Mouse (Mus musculus) liver, embryonic 15.5 days (tissue): ENCODE results near the gene Farp1. TPM values are rescaled to one million over a fixed set of nuclear protein-coding genes. Genes with fewer than 3 reads are reported as not detected.

Source experiments
- ATAC-seq: fragments of 200-750 bp; cut with Nextera tagmentation; 2 replicates; pipeline ENCODE4 v1.8.0; 2017; ENCODE audit warnings: moderate number of reproducible peaks, mild to moderate bottlenecking, moderate library complexity; ENCODE audit not compliant: insufficient read depth
- H3K27ac ChIP-seq: fragments of 300-500 bp; sonication (generic); replicated peaks from 2 replicates; pipeline ENCODE4 v1.5.1; 2015; ENCODE audit warnings: mild to moderate bottlenecking, inconsistent platforms
- H3K27me3 ChIP-seq: fragments of 300-500 bp; sonication (generic); 2 replicates; pipeline ENCODE4 v1.6.1; 2015; ENCODE audit warnings: mild to moderate bottlenecking, inconsistent platforms
- H3K36me3 ChIP-seq: fragments of 300-500 bp; sonication (generic); replicated peaks from 2 replicates; pipeline ENCODE4 v1.6.1; 2015; ENCODE audit warnings: moderate library complexity, mild to moderate bottlenecking, inconsistent platforms
- H3K4me1 ChIP-seq: fragments of 300-500 bp; sonication (generic); replicated peaks from 2 replicates; pipeline ENCODE4 v1.6.1; 2015; ENCODE audit warnings: inconsistent platforms
- H3K4me2 ChIP-seq: fragments of 300-500 bp; sonication (generic); 2 replicates; pipeline ENCODE4 v1.6.1; 2015; ENCODE audit warnings: moderate library complexity, mild to moderate bottlenecking, inconsistent platforms
- H3K4me3 ChIP-seq: fragments of 300-500 bp; sonication (generic); replicated peaks from 2 replicates; pipeline ENCODE4 v1.5.1; 2015; ENCODE audit warnings: mild to moderate bottlenecking, inconsistent platforms
- H3K9ac ChIP-seq: fragments of 300-500 bp; sonication (generic); 2 replicates; pipeline ENCODE4 v1.6.1; 2015; ENCODE audit warnings: moderate library complexity, mild to moderate bottlenecking, inconsistent platforms
- H3K9me3 ChIP-seq: fragments of 300-500 bp; sonication (generic); replicated peaks from 2 replicates; pipeline ENCODE4 v1.6.1; 2016; ENCODE audit warnings: inconsistent platforms
- WGBS: fragments of 180-500 bp; shearing (Covaris S2); methylation state at CpG from one replicate; pipeline ENCODE4 v1.1.7; 2015; ENCODE audit warnings: mixed read lengths; ENCODE audit not compliant: insufficient replicate concordance; 5-methylcytosine and 5-hydroxymethylcytosine counted together
- polyA plus RNA-seq: library from polyadenylated mRNA; unstranded; fragments of >200 nt; fragmentation: Nextera tagmentation; extraction: Ambion mirVana; gene quantifications from 2 replicates; pipeline ENCODE4 v1.2.1, GENCODE M21; 2015

The Farp1 gene
- polyA plus RNA-seq, 1 experiment from 2014 or later = 3.2 TPM

DNA sequence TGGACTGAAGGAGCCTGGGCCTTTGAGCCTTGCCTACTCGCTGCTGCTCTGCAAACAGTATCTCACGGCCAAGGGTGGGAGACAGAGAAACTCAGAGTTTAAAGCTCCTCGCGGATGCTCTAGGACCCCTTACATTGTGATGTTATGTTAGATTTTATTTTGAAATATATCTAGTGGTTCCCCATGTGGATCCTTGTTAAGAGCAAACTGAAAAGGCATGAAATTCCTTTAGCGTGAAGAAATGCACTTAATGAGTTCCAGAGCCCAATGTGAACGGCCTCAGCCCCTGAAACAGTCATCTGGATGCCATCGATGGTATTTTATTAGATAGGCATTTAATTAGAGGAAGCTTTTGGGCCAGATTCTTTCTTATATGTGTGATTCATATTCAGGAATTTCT is 212.3 kb downstream of the Farp1 start:
- 65% methylated on average over 7 of the region's 7 CpGs for WGBS
- Histone ChIP-seq H3K4me1 (no peaks in the 10 kb centered on the region), H3K4me2 (no peak overlapping the region), H3K27ac (no peak overlapping the region), H3K4me3 (no peak overlapping the region), H3K9ac (no peak overlapping the region), H3K9me3 (no peaks in the 10 kb centered on the region), H3K36me3 (peaks cover 3% of the 10 kb centered on the region; the same call in 1 of the 2 replicates), H3K27me3 (no peaks in the 10 kb centered on the region)
- ATAC-seq = no peak

DNA sequence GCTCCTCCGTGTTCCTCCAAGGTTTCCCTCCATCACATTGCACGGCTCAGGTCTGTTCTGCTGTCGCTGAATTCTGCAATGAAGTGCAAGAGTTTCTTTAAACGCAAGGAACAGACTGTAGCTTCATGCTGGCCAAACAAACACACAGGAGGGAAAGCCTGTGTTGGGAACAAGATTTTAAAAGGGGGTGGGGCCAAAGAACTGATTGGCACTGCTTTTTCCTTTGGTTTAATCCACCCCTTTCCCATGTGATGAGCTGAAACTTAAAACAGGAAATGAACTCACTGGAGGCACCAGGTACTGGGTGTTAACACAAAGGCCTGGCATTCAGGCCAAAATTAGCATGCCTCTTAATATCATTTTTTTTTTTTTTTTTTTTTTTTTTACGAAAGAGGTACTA is 213.3 kb downstream of the Farp1 start:
- no peak for ATAC-seq
- Histone ChIP-seq H3K4me1 (no peaks in the 10 kb centered on the region), H3K4me3 (no peak overlapping the region), H3K9me3 (no peaks in the 10 kb centered on the region), H3K4me2 (no peak overlapping the region), H3K9ac (no peak overlapping the region), H3K27me3 (no peaks in the 10 kb centered on the region), H3K27ac (no peak overlapping the region), H3K36me3 (peaks cover 3% of the 10 kb centered on the region; the same call in 1 of the 2 replicates)
- 69% methylated on average over 5 of the region's 5 CpGs for WGBS

DNA sequence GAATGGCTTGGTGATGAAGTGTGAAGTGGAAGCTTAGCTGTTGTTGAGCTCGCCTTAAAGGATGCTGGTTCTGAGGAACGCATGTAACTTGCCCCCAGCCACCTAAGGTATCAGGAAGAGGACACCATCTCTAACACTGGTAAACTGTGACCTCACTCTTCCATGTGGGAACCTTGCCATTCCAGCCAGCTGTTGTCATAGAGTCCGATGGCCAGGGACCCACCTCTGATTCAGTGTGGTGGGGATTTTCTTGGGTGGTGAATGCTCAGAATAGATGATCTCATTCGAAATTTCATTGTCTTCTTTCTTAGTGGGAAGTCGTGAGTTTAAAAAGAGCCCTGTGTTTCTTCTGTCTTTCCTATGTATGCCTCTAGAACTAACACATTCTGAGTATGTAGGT is 216.1 kb downstream of the Farp1 start:
- Histone ChIP-seq H3K36me3 (no peaks in the 10 kb centered on the region), H3K4me2 (no peak overlapping the region), H3K4me1 (no peaks in the 10 kb centered on the region), H3K27me3 (no peaks in the 10 kb centered on the region), H3K9me3 (no peaks in the 10 kb centered on the region), H3K4me3 (no peak overlapping the region), H3K27ac (no peak overlapping the region), H3K9ac (no peak overlapping the region)
- WGBS = 70% methylated on average over 5 of the region's 5 CpGs
- no peak for ATAC-seq

DNA sequence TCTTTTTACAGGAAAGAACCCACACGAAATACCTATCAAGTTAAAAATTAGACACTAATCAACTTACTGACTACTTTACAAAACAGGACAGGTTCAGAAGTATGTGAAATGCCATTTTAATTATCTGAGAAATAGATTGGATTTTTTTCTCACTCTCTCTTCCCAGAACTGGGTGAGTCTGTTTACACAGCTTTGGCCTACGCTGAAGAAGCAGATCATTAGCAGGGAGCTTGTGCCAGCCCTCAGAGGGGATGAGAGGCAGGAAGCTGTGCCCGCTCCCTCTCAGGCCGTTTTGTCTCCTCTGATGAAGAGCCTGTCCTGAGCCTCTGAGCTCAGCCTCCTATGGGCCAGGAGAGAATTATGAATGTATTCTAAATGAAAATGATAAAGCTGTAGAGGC is 216.7 kb downstream of the Farp1 start:
- Histone ChIP-seq H3K4me1 (0 out of 2 replicates have a peak, but pooled peaks cover 3% of the 10 kb centered on the region), H3K9me3 (no peaks in the 10 kb centered on the region), H3K36me3 (no peaks in the 10 kb centered on the region), H3K4me3 (no peak overlapping the region), H3K9ac (no peak overlapping the region), H3K27me3 (no peaks in the 10 kb centered on the region), H3K27ac (no peak overlapping the region), H3K4me2 (no peak overlapping the region)
- ATAC-seq = no peak
- WGBS = 54% methylated on average over 4 of the region's 4 CpGs

DNA sequence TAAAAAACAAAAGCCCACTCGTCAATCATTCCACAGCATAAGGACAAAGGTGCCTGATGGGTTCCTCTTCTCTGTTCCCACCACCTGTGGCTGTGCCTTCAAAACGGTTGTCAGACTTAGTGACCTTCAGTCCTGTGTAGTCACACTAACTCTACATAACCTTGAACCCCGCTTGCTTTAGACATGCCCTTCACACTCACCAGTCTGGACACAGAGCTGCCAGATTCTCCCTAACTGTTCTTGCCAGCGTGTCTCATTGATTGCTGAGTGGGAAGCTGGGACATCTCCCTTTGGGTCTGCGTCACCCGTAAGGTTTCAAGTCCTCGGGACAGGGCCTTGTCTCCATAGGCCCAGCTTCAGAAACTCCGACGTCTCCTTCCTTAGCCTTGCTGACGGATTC is 217.5 kb downstream of the Farp1 start:
- H3K9ac ChIP-seq = no peak overlapping the region
- H3K4me1 ChIP-seq = 0 out of 2 replicates have a peak, but pooled peaks cover 3% of the 10 kb centered on the region
- no peaks in the 10 kb centered on the region for H3K27me3 ChIP-seq
- H3K27ac ChIP-seq = no peak overlapping the region
- ATAC-seq = no peak
- H3K4me3 ChIP-seq = no peak overlapping the region
- no peaks in the 10 kb centered on the region for H3K36me3 ChIP-seq
- H3K9me3 ChIP-seq = no peaks in the 10 kb centered on the region
- no peak overlapping the region for H3K4me2 ChIP-seq
- WGBS = 67% methylated on average over 10 of the region's 10 CpGs

DNA sequence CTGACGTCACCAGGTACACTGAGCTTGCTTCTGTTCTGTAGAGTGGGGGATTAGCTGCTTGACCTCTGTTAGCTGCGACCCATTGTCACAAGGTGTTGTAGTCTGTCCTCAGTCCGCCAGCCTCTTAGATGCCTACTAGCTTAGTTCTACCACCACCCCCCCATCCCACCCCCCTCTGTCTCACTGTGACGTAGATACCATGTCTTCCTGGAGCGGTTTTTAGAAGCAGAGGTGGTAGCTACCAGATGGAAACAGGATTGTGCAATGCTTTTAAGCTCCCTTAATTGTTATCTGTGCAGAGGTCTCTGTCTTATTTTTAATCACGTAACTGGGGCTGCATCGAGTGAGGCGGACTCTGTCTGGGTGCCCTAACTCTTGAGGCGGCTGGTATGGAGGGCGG is 219.9 kb downstream of the Farp1 start:
- no peak for ATAC-seq
- H3K9me3 ChIP-seq = no peaks in the 10 kb centered on the region
- 63% methylated on average over 10 of the region's 10 CpGs for WGBS
- H3K4me2 ChIP-seq = no peak overlapping the region
- 0 out of 2 replicates have a peak, but pooled peaks cover 4% of the 10 kb centered on the region for H3K36me3 ChIP-seq
- H3K9ac ChIP-seq = no peak overlapping the region
- H3K27me3 ChIP-seq = no peaks in the 10 kb centered on the region
- H3K4me3 ChIP-seq = no peak overlapping the region
- 0 out of 2 replicates have a peak, but pooled peaks cover 3% of the 10 kb centered on the region for H3K4me1 ChIP-seq
- no peak overlapping the region for H3K27ac ChIP-seq

DNA sequence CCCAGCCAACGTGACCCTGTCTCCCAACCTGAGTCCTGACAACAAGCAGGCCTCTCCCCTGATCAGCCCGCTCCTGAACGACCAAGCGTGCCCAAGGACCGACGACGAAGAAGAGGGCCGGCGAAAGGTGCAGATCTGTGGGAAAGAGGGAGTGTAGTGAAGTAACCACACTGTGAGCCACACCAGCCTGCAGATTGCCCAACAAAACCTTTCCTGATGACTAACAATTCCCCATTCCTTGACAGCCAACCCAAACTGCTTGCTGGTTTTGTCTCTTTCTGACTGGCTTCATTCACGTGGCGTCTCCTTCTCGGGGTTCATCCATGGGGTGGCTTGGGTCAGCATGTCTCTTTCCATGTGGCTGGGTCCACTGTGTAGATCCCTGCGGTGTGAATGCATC is 220.5 kb downstream of the Farp1 start:
- no peak overlapping the region for H3K4me2 ChIP-seq
- 0 out of 2 replicates have a peak, but pooled peaks cover 3% of the 10 kb centered on the region for H3K4me1 ChIP-seq
- no peaks in the 10 kb centered on the region for H3K9me3 ChIP-seq
- H3K27me3 ChIP-seq = no peaks in the 10 kb centered on the region
- H3K9ac ChIP-seq = no peak overlapping the region
- ATAC-seq = no peak
- H3K36me3 ChIP-seq = 0 out of 2 replicates have a peak, but pooled peaks cover 4% of the 10 kb centered on the region
- H3K27ac ChIP-seq = no peak overlapping the region
- WGBS = 73% methylated on average over 13 of the region's 13 CpGs
- no peak overlapping the region for H3K4me3 ChIP-seq

DNA sequence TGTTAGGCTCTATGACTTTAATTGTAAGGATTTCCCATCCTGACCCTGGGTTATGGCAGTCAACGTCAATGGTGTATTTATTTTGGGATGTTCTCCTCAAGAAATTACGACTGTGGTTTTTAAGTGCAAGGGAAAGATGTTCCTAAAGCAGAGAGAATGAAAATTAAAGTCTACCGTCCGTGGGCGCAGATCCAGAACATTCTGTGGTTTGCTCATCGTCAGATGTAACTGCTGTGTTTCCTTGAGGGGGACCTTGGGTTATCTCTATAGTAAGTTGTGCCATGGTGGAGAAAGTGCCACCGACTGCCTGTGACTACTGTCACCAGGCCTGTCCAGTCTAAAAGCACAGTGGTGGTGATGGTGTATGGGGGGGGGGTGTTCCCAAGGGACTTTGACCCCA is 221.9 kb downstream of the Farp1 start:
- 60% methylated on average over 7 of the region's 7 CpGs for WGBS
- no peak overlapping the region for H3K4me2 ChIP-seq
- no peaks in the 10 kb centered on the region for H3K9me3 ChIP-seq
- H3K27ac ChIP-seq = no peak overlapping the region
- 0 out of 2 replicates have a peak, but pooled peaks cover 4% of the 10 kb centered on the region for H3K36me3 ChIP-seq
- no peak for ATAC-seq
- no peak overlapping the region for H3K9ac ChIP-seq
- H3K27me3 ChIP-seq = no peaks in the 10 kb centered on the region
- H3K4me3 ChIP-seq = no peak overlapping the region
- H3K4me1 ChIP-seq = peaks cover 4% of the 10 kb centered on the region; the same call in 1 of the 2 replicates

DNA sequence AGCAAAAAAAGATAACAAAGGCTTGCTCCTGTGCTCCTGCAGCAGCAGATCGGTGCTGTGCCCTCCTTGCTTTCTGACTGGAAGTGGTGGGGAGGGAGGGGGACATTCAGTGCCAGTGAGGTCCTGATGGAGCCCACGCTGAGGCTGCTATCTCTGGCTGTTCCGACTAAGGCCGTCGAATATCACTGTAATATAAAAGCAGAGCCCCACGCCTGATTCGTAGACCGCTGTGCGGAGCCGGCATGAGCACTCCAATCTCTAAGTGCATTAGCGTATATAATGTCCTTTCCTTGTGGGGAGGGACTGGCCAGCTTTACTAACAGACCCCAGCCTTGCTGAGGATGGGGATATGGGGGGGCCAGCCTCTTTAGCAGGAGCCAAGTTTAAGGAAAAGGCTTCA is 224.3 kb downstream of the Farp1 start:
- no peak for ATAC-seq
- H3K9ac ChIP-seq = no peak overlapping the region
- H3K9me3 ChIP-seq = no peaks in the 10 kb centered on the region
- H3K27me3 ChIP-seq = no peaks in the 10 kb centered on the region
- no peak overlapping the region for H3K27ac ChIP-seq
- no peak overlapping the region for H3K4me2 ChIP-seq
- H3K4me3 ChIP-seq = no peak overlapping the region
- H3K4me1 ChIP-seq = peaks cover 9% of the 10 kb centered on the region; the same call in 1 of the 2 replicates
- 0 out of 2 replicates have a peak, but pooled peaks cover 4% of the 10 kb centered on the region for H3K36me3 ChIP-seq
- 74% methylated on average over 11 of the region's 11 CpGs for WGBS

DNA sequence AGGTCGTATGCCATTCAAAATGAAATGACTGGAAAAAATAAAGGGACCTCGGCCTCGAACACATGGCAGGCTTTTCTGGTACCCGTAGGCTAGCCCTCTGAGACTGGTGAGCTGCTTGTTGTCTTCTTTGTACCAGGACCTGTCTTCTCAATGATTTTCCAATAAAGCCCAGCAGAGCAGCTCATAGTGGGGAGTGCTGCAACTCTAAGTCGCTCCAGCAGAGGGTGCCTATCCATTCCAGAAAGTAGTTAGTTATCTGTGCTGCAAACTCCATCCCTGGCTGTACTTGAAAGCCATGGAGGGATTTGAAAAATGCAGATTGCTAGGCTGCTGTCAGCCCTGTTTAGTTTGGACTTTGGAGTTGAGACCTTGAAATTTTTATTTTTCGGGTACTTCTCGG is 224.8 kb downstream of the Farp1 start:
- Histone ChIP-seq H3K27ac (no peak overlapping the region), H3K4me2 (no peak overlapping the region), H3K9me3 (no peaks in the 10 kb centered on the region), H3K9ac (no peak overlapping the region), H3K27me3 (no peaks in the 10 kb centered on the region), H3K36me3 (0 out of 2 replicates have a peak, but pooled peaks cover 4% of the 10 kb centered on the region), H3K4me1 (peaks cover 9% of the 10 kb centered on the region; the same call in 1 of the 2 replicates), H3K4me3 (no peak overlapping the region)
- ATAC-seq = no peak
- WGBS = 45% methylated on average over 7 of the region's 7 CpGs

DNA sequence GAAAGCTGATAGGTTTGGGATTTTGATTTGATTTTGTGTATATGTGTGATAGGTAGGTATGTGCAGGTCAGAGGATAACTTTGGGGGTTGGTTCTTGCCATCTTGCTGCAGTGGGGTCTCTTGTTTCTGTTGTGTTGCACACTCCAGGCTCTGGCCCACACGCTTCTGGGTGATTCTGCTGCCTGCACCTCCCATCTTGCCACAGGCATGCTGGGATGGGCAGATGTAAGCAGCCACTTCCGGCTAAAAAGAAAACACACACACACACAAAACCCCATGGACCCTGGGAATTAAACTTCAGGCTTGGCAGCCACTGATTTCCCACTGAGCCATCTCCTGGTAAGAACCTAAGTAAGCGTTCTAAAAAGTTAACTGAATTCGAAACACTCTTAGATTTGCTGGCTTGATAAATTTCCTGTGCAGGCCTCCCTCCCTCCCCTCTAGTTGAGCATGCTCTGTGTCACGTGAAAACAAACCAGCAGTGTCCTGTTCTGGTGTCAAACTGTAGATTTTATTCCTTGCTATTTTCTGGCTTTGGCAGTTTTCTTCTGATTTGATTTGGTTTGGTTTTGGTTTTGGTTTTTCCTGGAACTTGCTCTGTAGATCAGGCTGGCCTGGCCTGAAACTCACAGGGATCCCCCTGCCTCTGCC is 226.4 kb downstream of the Farp1 start:
- H3K4me2 ChIP-seq = no peak overlapping the region
- 0 out of 2 replicates have a peak, but pooled peaks cover 4% of the 10 kb centered on the region for H3K36me3 ChIP-seq
- 31% methylated on average over 5 of the region's 5 CpGs for WGBS
- H3K9me3 ChIP-seq = no peaks in the 10 kb centered on the region
- ATAC-seq = no peak
- H3K4me1 ChIP-seq = peaks cover 9% of the 10 kb centered on the region; the same call in 1 of the 2 replicates
- H3K4me3 ChIP-seq = no peak overlapping the region
- H3K9ac ChIP-seq = no peak overlapping the region
- no peaks in the 10 kb centered on the region for H3K27me3 ChIP-seq
- no peak overlapping the region for H3K27ac ChIP-seq
